Mouse (Mus musculus) thymus, adult 2 months (tissue): Measurements from ENCODE around the gene Trim23.

Experiments used
- CTCF ChIP-seq: fragments of 200-500 bp; IDR thresholded peaks from 2 replicates; pipeline ENCODE4 v1.5.1; 2012; ENCODE audit warnings: mild to moderate bottlenecking, control low read depth, low read length, moderate library complexity, borderline replicate concordance; ENCODE audit not compliant: control insufficient read depth, poor library complexity, insufficient read depth; ENCODE audit errors: extremely low read depth
- POLR2A ChIP-seq: fragments of 200-500 bp; IDR thresholded peaks from 2 replicates; pipeline ENCODE4 v1.6.1; 2012; ENCODE audit warnings: mild to moderate bottlenecking, low read length, control low read depth, moderate library complexity; ENCODE audit not compliant: control insufficient read depth, poor library complexity, insufficient read depth; ENCODE audit errors: extremely low read depth

GRCm38 (mm10) chr13:104204313-104204712, 25.7 kb downstream of the Trim23 start:
- TF ChIP-seq POLR2A (no peak), CTCF (no peak)
